29 mouse cellular contexts compared by ENCODE assay signal in the genomic region with DNA sequence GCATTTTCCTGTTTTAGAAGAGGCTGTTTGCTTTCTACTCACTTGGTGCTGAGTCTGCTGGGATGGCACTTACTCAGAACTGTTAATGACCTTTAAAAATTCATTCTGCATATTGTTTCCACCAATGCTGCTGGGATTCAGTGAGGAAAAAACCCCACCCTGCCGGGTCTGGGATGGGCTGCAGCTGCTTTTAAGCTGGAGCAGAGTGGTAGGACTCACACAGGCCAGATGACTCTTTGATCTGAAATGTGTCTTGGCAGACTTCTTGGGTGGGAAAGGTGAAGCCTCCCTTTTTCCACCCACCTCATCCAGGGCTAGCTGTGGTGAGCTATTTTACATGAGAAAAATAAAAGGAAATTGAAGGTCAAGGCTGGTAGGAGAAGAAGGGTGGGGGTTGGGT. TPM values are rescaled to one million over a fixed set of nuclear protein-coding genes. Genes with fewer than 3 reads are reported as not detected.
DNase-seq lines count a peak whose midpoint lies in the region; ATAC-seq lines count a peak whose summit lies in the region.
"Had no signal": no experiment of that assay in that cellular context is flagged by ENCODE, and none has a peak within 500 bp of the region (broad histone marks: within the 10 kb centered on the region; RNA-seq: fewer than 3 reads in every experiment).

No protein-coding gene starts in this region.

- 41% methylated on average over 1 of the region's 1 CpGs for WGBS in heart, embryonic 11.5 days (ENCODE audit: insufficient replicate concordance)
- 49% methylated on average over 1 of the region's 1 CpGs for WGBS in midbrain, embryonic 15.5 days

- no peak overlapping the region for H3K4me3 ChIP-seq in heart, embryonic 11.5 days (ENCODE audit: low read depth, low read length)
- no peak overlapping the region for H3K4me3 ChIP-seq in midbrain, embryonic 15.5 days
- H3K4me3 ChIP-seq: embryonic facial prominence, embryonic 12.5 days; heart, embryonic 15.5 days; kidney, embryonic 15.5 days; layer of hippocampus, adult 2 months; limb, embryonic 13.5 days; lung, embryonic 15.5 days; midbrain, embryonic 10.5 days; neural tube, embryonic 13.5 days had no signal

- H3K9me3 ChIP-seq in heart, embryonic 11.5 days (replicated peaks; ENCODE audit: control insufficient read depth, low read length), result no peaks in the 10 kb centered on the region
- no peaks in the 10 kb centered on the region for H3K9me3 ChIP-seq in midbrain, embryonic 15.5 days
- H3K9me3 ChIP-seq: embryonic facial prominence, embryonic 12.5 days; heart, embryonic 15.5 days; kidney, embryonic 15.5 days; limb, embryonic 13.5 days; lung, embryonic 15.5 days; midbrain, embryonic 10.5 days; neural tube, embryonic 13.5 days had no signal

- H3K27me3 ChIP-seq in heart, embryonic 11.5 days (ENCODE audit: control insufficient read depth, insufficient read depth, low read length), result no peaks in the 10 kb centered on the region
- H3K27me3 ChIP-seq in midbrain, embryonic 15.5 days (replicated peaks), result no peaks in the 10 kb centered on the region
- H3K27me3 ChIP-seq: embryonic facial prominence, embryonic 12.5 days; heart, embryonic 15.5 days; kidney, embryonic 15.5 days; limb, embryonic 13.5 days; lung, embryonic 15.5 days; neural tube, embryonic 13.5 days had no signal

- H3K27ac ChIP-seq in heart, embryonic 11.5 days (ENCODE audit: low read depth, low read length), result no peak overlapping the region
- no peak overlapping the region for H3K27ac ChIP-seq in midbrain, embryonic 15.5 days
- H3K27ac ChIP-seq: embryonic facial prominence, embryonic 12.5 days; heart, embryonic 15.5 days; kidney, embryonic 15.5 days; layer of hippocampus, adult 2 months; limb, embryonic 13.5 days; lung, embryonic 15.5 days; midbrain, embryonic 10.5 days; neural tube, embryonic 13.5 days had no signal

- no peaks in the 10 kb centered on the region for H3K36me3 ChIP-seq in heart, embryonic 11.5 days (ENCODE audit: control insufficient read depth, insufficient read depth, low read length)
- no peaks in the 10 kb centered on the region for H3K36me3 ChIP-seq in midbrain, embryonic 15.5 days (replicated peaks)
- H3K36me3 ChIP-seq: embryonic facial prominence, embryonic 12.5 days; heart, embryonic 15.5 days; kidney, embryonic 15.5 days; limb, embryonic 13.5 days; lung, embryonic 15.5 days; midbrain, embryonic 10.5 days; neural tube, embryonic 13.5 days had no signal

- H3K4me1 ChIP-seq in heart, embryonic 11.5 days (ENCODE audit: control insufficient read depth, insufficient read depth, low read length), result no peaks in the 10 kb centered on the region
- H3K4me1 ChIP-seq in midbrain, embryonic 15.5 days, result no peaks in the 10 kb centered on the region
- H3K4me1 ChIP-seq: embryonic facial prominence, embryonic 12.5 days; heart, embryonic 15.5 days; kidney, embryonic 15.5 days; limb, embryonic 13.5 days; neural tube, embryonic 13.5 days had no signal

- no peak overlapping the region for H3K4me2 ChIP-seq in heart, embryonic 11.5 days
- no peak overlapping the region for H3K4me2 ChIP-seq in midbrain, embryonic 15.5 days
- H3K4me2 ChIP-seq: embryonic facial prominence, embryonic 12.5 days; heart, embryonic 15.5 days; kidney, embryonic 15.5 days; limb, embryonic 13.5 days; liver, embryonic 11.5 days; lung, embryonic 15.5 days; neural tube, embryonic 13.5 days had no signal

- peak; percentile 91 for DNase-seq in heart, adult 11 months
- peak; percentile 22 for DNase-seq in ovary, postnatal 14 days (ENCODE audit: low spot score)
- no peak for DNase-seq in ovary, postnatal 10 days (ENCODE audit: low spot score)
- DNase-seq in ZHBTc4 (ENCODE audit: low read depth, low spot score), result peak; percentile 77
- no peak for DNase-seq in cerebellum, adult 9-11 months
- DNase-seq: cerebellum, adult 11 months; cerebellum, adult 9-10 months; embryo, embryonic 11 days; kidney, adult 18-20 months; kidney, postnatal 36 days; retina, postnatal 1 day; right cerebral cortex, postnatal 25 days; spleen, adult 18-20 months; thymus, adult 18-20 months; thymus, postnatal 25 days had no signal

- no peak for ATAC-seq in heart, embryonic 11.5 days (replicated peaks; ENCODE audit: insufficient number of reproducible peaks, low FRiP score, low TSS enrichment)
- ATAC-seq in midbrain, embryonic 15.5 days (replicated peaks), result no peak
- ATAC-seq: CD4-positive, CD25-positive, alpha-beta regulatory T cell, adult 4 months; forebrain, embryonic 14.5 days; hindbrain, embryonic 16.5 days had no signal

- H3K9ac ChIP-seq in heart, embryonic 11.5 days (ENCODE audit: low read depth, low read length), result no peak overlapping the region
- no peak overlapping the region for H3K9ac ChIP-seq in midbrain, embryonic 15.5 days
- H3K9ac ChIP-seq: embryonic facial prominence, embryonic 12.5 days; heart, embryonic 15.5 days; kidney, embryonic 15.5 days; limb, embryonic 13.5 days; lung, embryonic 15.5 days; neural tube, embryonic 13.5 days had no signal

RNA-seq across cellular contexts. Expression of gene Ddhd1, which starts 56.4 kb away (rescaled TPM):
- 12.6 and 13.9 TPM in 2 replicates for polyA plus RNA-seq in heart, embryonic 11.5 days (2014; fragmentation: Nextera tagmentation; extraction: Ambion mirVana)
- polyA plus RNA-seq in midbrain, embryonic 15.5 days (2015; fragmentation: Nextera tagmentation; extraction: Ambion mirVana), result 19.3 and 19.8 TPM in 2 replicates

Comparison
In these comparisons a context has a peak if more than half of its experiments do, and no peak if none do; other contexts are left out.
1. DNase-seq: peak in heart, adult 11 months (single experiment), ovary, postnatal 14 days (single experiment) and ZHBTc4 (single experiment); none in ovary, postnatal 10 days (single experiment) and cerebellum, adult 9-11 months (single experiment).